Mouse (Mus musculus): ENCODE data around the gene Ccdc170. TPM values are rescaled to one million over a fixed set of nuclear protein-coding genes. Genes with fewer than 3 reads are reported as not detected.
"Not testable (repeated sequence)": the region's sequence is repeated elsewhere in the genome, so short reads cannot be mapped to it uniquely, and the experiment has no call there.

The Ccdc170 gene
- under 1 TPM; 0.59 to 0.94 (median 0.66) TPM for total RNA-seq (2022)

DNA sequence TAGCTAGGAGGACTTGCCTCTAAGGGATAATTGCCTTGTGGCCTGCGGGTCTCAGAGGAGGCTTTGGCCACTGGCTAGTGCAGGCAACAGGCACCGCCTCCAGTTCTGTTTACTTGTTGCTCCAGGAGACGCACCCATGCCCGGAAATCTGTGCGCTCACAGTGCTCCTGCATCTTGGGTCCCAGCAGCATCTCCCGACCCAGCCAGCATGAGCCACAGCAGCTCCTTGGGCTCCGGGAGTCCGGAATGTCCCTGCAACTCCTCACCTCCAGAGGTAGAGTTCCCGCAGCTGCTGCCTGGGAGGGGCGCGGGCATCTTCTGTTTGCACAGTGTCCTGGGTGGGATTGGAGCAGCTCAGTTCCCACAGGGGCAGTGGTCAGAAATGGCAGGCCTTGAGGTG lies at the start of gene Ccdc170:
Gene Ccdc170 (plus strand): TSS at position 148 of the 400 bp plus-strand sequence.
- DNase-seq (ENCODE audit: low spot score in 2 of 2), result no peak

DNA sequence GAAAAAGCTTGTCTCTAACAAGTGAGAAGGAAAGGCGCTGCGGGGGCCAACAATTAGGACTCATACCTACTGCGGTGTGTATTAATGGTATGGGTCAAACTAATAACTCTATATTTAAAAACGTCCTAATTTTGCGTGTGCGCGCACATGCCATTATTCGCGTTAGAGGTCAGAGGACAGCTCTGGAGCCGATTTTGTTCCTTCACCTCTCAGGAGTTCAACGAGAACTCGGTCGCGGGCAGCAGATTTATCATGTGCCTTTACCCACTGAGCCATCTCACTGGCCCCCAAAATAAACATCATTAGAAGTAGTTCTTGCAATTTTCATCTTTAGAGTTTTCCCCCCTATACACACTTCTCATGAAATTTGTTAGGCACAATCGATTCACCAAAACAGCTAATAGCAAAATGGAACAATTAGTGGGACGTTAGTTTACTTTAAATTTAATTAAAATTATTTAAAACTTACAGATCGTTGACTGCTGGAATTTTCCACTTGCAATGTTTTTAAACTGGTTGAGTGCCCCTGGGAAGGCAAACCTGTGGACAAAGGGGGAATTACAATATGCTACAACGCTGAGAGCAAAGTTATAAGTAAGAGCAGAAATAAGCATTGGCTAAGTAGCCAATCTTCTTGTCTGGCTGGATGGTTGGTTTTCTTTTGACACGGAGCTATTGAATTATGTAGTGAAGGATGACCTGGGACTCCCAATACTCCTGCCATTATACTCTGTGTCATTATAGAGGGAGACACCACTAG lies 49.1 kb upstream of the Ccdc170 start:
- DNase-seq (ENCODE audit: low spot score in 2 of 2), result no peak

DNA sequence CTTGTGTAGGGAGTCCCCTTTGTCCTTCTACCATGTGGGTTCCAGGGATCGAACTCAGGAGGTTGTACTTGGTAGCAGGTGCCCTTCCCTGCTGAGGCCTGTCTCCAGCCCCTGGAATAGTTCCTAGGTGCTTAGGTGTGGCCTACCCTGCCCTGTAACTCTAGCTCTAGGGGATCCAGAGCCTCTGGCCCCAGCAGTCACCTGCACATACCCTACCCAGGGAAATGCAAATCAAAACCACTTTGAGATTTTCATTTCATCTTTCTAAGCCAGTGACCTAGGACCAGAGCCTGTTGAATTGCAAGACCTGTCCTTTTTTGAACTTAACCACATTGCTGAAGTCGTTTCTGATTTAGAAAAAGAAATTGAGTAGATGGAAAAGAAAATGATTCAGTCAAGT lies 48.4 kb upstream of the Ccdc170 start:
- DNase-seq (ENCODE audit: low spot score in 2 of 2), result not testable (repeated sequence)

DNA sequence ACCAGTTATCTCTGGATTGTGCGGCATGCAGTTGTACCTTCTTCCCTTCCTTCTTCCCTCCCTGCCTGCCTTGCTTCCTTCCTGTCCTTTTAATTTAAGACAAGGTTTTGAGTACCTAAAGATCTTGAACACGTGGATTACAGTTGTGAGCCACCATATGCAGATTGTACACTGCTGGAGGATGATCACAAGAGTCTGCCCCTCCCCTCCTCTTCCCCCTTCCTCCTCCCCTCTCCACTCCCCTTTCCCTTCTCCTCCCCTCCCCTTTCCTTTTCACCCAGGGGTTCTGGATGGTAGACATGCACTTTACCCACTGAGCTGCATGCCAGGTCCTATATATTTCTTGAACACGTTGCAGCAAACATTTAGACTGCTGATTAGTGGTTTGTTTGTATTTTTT lies 46.9 kb upstream of the Ccdc170 start:
- DNase-seq (ENCODE audit: low spot score in 2 of 2), result no peak

DNA sequence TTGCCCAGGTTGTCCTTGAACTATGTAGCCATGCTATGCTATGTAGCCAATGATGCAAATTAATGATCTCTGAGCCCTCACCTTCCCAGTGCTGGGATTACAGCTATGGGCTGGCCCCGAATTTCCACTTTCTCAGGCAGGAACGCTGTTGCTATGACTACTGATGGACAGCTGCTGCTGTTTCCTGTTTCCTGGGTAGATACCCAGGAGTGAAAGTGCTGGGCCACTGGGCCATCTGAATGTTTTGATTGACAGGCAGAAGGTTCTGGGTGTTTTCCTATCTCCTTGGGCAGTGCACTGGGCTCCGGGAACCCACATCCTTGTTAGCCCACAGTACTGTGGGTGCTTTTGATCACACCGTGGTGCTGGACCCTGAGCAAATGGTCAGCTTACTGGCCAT lies 25.9 kb upstream of the Ccdc170 start:
- DNase-seq (ENCODE audit: low spot score in 2 of 2), result no peak

DNA sequence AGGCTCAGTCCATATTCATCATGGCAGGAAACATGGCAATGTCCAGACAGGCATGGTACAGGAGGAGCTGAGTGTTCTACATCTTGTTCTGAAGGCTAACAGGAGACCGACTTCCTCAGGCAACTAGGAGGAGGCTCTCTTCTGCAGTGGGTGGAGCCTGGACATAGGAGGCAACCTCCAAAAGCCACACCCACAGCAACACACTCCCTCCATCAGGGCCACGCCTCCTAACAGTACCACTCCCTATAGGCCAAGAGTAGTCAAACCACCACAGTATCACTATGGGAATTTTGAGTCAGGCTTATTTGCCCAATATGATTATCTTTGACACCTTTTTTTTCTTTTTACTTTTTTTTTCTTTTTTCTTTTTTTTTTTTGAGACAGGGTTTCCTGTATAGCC lies 22.1 kb upstream of the Ccdc170 start:
- no peak for DNase-seq (ENCODE audit: low spot score in 2 of 2)

DNA sequence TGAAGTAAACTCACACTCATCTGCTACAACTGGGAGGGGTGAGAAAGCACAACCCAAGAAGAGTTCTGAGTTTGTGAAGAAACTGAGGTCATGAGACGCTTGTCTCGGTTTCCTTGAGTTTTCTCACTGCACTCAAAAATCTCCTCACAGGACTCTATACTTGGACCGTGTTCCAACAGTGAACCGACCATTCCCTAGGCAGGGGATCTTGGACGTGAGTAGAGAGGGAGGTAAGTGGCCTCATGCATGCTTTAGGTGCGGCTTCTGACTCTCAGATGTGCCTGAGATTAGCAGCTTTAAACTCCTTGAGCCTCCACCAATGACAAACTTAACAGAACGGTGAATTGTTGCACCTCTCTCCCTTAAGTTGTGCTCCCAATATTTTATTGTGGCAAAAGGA lies 16.5 kb upstream of the Ccdc170 start:
- DNase-seq (ENCODE audit: low spot score in 2 of 2), result no peak

DNA sequence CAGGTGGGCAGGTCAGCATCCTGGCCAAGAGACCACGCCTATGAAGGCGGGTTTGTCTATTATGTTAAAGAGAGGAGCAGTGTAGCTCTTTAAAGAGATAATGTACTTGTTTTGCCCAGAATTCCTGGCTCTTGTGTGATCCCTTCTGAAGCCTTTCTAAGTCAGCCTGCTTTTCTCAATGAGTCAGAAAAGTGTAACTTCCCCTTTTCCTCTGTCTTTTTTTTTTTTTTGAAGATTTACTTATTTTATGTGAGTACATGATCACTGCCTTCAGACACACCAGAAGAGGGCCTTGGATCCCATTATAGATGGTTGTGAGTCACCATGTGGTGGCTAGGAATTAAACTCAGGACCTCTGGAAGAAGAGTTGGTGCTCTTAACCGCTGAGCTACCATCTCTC lies 12.9 kb upstream of the Ccdc170 start:
- no peak for DNase-seq (ENCODE audit: low spot score in 2 of 2)

DNA sequence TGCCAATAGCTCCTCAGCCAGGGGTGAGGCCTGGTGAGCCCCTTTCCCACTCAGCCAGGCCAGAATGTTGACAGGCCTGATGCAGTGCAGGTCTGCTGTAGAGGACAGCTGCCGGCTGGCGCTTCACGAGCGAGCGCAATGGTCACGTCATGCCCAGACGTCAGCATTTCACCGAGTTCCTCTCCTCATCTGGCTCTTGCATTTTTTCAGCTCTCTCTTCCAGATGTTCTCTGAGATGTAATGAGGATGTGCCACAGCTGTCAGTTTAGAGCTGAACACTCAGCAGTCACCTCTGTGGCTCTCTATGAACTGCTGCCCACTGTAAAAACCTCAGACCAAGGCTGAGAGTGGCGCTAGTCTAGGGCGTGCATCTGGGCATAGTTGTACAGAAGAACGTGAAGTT lies 8.7 kb upstream of the Ccdc170 start:
- no peak for DNase-seq (ENCODE audit: low spot score in 2 of 2)

DNA sequence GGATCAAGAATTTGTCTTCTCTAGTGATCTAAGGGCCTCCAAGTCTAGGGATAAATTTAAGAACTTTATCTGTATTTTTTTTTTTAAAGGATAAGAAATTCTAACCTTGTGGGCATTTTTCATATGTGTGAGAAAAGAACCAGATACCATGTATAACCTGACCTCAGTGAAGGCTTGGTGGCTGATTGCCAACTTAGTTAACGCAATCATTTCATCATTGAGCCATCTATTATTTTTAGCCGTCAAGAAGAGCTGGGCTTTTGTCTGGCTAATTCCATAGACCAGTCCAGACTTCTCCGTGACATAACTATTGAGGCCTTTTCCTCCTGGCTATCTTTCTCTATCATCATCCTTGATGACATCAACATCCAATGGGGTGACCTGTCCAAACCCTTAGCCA lies 6.9 kb upstream of the Ccdc170 start:
- no peak for DNase-seq (ENCODE audit: low spot score in 2 of 2)

DNA sequence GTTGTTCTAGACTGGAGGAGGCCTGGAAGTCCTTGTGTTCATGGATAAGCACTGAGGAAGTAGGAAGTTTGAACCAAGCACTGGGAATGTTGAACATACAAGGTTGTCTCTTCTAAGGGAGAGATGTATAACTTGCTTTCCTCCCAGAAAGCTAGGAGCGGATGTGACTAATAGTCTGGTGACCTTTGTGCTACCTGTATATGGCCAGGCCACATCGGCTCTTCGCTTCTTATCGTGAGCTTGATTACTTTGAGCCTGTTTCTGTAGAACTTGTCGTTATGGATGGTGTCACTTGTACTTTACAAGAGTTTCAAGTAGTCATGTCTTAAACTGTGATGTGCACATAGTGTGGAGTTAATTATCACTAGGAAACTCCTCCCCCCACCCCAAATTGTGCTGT lies 5.7 kb upstream of the Ccdc170 start:
- no peak for DNase-seq (ENCODE audit: low spot score in 2 of 2)

DNA sequence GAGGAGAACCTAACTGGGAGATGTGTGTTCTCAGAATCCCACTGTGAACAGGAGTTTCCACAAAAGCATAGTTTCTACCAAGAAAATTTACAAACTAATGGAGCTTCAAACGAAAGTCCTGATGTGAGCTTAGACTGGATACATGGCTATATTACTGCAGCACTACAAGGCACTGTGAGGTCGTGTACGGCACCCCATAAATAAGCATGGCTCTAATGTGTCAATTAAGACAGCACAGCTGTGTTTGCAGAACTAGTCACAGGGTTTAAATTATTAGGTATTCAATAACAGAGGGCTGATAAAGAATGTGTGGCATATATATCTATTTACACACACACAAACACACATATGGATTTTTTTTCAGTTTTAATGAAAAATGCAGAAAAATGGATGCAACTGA lies 1.4 kb upstream of the Ccdc170 start:
- no peak for DNase-seq (ENCODE audit: low spot score in 2 of 2)

DNA sequence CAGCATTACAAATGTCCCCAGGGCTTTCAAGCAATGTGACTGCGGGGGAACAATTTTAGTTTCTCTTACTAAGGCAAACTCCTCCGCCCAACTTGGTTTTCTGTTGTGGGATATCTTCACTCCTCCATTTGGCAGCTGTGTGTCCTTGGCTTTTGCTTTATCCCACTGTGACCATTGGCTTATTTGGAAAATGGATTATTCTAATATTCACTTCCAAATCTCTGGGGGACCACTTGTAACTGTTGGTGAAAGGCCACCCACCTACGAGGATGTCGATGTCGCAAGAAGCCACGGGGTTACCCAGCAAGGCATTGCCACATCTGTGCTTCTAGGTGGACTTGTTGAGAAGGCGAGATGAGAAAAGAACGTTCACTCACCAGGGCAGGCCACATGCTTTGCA lies 607 bp upstream of the Ccdc170 start:
- DNase-seq (ENCODE audit: low spot score in 2 of 2), result no peak

DNA sequence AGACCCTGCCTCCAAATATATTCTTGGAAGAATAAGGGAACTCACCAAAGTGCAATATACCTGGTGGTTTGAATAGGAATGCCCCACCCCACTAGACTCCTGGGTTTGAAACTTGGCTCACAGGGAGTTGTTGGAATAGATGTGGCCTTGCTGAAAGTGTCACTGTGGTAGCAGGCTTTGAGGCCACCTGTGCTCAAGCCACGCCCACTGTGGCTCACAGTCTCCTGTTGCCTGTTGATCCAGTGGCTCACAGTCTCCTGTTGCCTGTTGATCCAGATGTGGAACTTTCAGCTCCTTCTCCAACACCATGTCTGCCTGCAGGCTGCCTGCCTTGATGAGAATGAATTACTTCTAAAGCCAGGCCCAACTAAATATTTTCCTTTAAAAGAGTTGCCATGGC lies 1.5 kb downstream of the Ccdc170 start:
- DNase-seq (ENCODE audit: low spot score in 2 of 2), result no peak

DNA sequence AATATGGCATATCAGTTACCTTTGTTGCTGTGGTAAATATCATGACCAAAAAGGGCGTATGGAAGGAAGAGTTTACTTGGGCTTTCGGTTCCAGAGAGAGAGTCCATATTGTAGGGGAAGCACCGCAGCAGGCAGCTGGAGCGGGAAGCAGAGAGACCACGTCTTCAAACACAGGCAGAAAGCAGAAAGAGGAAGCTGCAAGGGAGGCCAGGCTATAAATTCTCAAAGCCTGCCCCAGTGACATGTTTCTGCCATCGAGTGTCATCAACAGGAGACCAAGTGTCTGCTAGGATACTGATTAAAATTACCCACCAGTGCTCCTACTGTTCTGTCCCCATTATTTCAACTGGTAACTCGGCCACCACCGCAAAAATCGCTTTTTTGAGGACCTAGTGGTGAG lies 2.7 kb downstream of the Ccdc170 start:
- DNase-seq (ENCODE audit: low spot score in 2 of 2), result no peak

DNA sequence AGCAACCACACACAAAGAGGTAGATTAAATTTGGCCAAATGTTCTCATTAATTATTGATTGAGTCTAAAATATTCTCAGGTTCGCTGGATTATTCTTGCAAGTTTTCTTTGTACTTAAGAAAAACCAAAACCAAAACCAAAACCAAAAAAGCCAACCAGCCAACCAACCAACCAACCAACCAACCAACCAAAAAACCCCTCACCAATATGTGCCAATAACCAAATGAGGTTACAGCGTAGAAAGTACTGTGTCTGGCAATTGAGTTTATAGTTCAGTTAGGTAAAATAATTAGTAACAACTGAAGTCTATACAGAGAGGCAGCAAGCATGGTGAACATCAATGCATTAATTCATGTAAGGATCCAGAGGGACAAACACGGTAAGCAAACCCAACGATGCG lies 7.6 kb downstream of the Ccdc170 start:
- DNase-seq (ENCODE audit: low spot score in 2 of 2), result no peak

DNA sequence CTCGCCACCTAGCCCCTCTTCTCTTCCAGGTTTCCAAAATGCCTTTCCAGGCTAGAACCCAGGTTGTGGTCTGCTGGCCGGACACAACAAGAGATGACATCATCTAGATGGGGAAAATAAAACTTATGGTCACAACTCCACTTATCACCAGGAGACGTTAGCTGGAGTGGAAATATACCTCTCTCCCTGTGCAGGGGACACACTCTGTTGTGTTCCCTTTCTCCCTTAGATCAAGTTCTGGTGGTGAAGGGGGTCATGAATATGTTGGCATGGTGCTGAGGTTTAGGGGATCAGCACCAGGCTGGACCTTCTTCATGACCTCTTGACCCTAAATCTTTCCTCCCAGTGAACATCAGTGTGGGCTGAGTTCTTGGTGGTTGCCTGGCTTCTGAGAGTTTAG lies 9.0 kb downstream of the Ccdc170 start:
- no peak for DNase-seq (ENCODE audit: low spot score in 2 of 2)

DNA sequence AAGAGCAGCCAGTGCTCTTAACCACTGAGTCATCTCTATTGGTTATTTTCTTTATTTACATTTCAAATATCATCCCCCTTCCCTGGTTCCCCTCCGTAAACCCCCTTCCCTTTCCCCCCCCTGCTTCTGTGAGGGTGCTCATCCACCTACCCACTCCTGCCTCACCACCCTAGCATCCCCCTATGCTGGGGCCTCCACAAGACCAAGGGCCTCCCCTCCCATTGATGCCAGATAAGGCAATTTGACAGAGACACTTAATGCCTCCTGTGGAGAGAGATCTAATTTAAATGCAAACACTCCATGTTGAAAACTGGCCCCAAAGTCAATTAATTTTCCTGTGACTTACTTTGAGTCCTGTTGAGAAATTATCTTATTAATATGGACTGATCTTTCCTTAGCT lies 9.7 kb downstream of the Ccdc170 start:
- DNase-seq (ENCODE audit: low spot score in 2 of 2), result no peak

DNA sequence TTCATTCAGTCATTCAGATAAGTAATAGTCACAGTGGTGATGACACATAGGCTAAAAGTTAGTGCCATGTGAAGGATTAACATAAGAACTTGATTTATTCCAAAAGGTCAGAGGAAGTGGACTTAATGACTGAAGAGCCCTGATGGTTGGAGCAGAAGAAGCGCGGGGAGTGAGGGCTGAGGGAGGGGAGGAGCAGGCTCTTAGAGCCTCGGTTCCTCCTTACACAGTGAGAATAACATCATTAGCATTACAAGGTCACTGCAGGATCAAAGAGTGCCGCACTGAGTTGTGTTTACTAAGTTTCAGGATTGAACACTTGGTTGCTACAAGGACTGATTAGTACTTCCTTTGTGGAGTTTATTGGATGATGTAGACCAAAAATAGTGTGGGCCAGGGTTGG lies 10.6 kb downstream of the Ccdc170 start:
- DNase-seq (ENCODE audit: low spot score in 2 of 2), result no peak

DNA sequence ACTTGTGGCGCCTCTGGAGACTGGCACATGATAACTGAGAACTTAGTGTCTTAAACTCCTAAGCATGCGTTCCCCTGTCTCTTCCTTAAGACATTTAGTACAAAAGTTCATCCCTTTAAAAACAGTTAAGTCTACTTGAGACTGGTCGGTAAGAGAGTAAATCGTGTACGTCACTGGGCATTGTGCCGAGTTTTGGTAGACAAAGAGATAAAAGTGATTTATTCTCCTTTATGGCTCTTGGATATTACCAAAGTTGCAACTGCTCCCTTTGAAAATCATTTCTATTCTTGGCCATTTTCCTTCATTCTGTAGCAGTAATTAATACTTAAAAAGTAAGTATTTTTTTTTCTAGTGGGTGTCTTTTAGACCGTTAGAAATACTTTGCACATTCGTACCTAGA lies 20.9 kb downstream of the Ccdc170 start:
- no peak for DNase-seq (ENCODE audit: low spot score in 2 of 2)

DNA sequence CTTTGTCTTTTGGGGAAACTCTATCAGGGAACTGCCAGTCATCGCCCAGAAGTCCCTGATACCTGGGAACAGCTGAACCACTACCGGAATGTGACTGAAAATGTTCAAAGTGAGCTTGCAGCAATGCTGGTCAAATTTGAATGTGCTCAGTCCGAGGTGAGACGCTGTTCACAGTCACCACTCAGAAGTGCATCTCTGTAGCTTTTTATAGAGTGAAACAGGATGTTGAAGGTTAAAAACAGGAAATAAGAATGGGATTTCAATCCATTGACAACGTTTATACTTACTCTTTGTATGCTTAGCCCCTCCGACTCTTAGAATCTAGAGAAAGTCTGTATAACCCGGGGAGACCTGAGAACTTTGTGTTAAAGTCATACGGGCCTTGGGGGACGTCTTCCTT lies 30.4 kb downstream of the Ccdc170 start:
- no peak for DNase-seq (ENCODE audit: low spot score in 2 of 2)

DNA sequence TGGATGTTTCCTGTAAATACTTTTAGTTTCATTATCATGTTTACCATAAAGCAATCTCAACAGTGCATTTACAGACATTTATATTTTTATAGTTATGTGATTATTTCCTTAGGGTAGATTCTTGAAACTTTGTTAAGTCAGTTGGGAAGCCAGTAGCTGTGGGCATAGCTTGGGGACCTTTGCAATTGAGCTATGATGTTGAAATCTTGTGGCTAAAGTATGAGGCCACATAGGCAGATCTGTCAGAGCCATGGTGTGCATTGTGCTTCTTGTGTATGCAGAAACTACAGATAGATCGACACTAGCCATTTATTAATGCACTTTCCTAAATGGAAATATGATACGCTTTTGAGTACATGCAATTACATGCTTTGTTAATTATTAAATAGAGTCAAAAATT lies 35.3 kb downstream of the Ccdc170 start:
- no peak for DNase-seq (ENCODE audit: low spot score in 2 of 2)

DNA sequence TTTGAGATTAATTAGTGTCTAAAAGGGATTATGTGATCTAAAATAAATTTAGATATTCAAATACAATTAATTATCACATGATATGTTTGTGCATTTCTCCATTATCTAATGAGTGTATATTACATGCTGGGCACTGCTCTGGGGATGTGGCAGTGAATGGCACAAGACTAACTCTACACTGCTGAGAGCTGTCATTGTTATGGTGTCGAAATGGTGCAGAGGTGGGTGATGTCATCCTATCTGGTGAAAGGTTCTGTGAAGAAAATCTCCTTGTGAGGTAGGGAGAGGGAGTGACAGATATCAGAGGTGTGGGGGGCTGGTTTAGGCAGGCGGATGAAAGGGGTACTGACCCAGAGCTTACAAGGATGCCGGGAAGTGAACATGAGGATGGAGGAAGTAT lies 37.3 kb downstream of the Ccdc170 start:
- no peak for DNase-seq (ENCODE audit: low spot score in 2 of 2)

All from layer of hippocampus, adult 8-10 months (tissue).